Mouse (Mus musculus) stomach, postnatal 0 days (tissue): Measurements from ENCODE around the gene Smlr1.

Source experiments
- CTCF ChIP-seq: IDR thresholded peaks from 2 replicates; pipeline ENCODE4 v1.5.1; 2016; ENCODE audit warnings: antibody characterized with exemption, low read depth, mild to moderate bottlenecking, moderate library complexity
- EP300 ChIP-seq: optimal IDR thresholded peaks from 2 replicates; pipeline ENCODE3; 2016; ENCODE audit warnings: antibody characterized with exemption

GRCm38 (mm10) chr10:25503250-25503649, 32.8 kb downstream of the Smlr1 start:
- TF ChIP-seq CTCF, result no peak
- TF ChIP-seq EP300, result no peak
